Mouse (Mus musculus): Measurements from ENCODE around the gene Copz1.

DNA sequence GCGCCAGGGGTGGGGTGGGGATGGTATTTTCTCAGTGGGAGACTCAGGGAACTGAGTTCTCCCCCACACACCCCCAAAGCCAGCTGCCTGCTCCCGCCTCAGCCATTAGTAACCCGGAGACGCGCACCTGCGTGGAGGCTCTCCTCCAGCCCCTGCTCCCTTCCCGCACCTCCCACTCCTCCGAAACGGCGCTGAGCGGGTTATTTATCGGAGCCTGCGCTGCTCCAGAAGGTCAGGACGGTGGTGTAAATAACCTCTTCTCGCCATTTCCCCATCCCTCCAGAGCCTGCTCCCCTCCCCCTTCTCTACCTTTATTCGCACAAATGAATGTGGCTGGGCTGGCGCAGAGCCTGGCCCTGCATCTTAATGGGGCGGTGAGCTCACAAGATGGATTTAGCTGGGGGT lies 27.6 kb downstream of the Copz1 start:
- TF ChIP-seq MAX (IDR thresholded peaks at IDR 0.05; ENCODE audit: low read length), result no peak
- TF ChIP-seq CTCF (conservative IDR thresholded peaks at IDR 0.05 in 1 of 2, IDR thresholded peaks at IDR 0.05 in 1 of 2; ENCODE audit: low read depth in 2 of 2, low read length in 2 of 2), result no peak
- TF ChIP-seq JUND (conservative IDR thresholded peaks at IDR 0.05; ENCODE audit: low read depth, low read length), result no peak
- TF ChIP-seq MAFK (IDR thresholded peaks at IDR 0.05; ENCODE audit: insufficient replicate concordance, low read length), result no peak
- TF ChIP-seq POLR2A (IDR thresholded peaks at IDR 0.05; ENCODE audit: low read depth, low read length), result no peak
- TF ChIP-seq POLR2AphosphoS2 (IDR thresholded peaks at IDR 0.05; ENCODE audit: low read depth, low read length), result no peak
- no peak for TF ChIP-seq TCF12 (IDR thresholded peaks at IDR 0.05; ENCODE audit: low read depth, low read length)
- TF ChIP-seq ZMIZ1 (IDR thresholded peaks at IDR 0.05; ENCODE audit: low read depth, low read length), result no peak
- no peak for TF ChIP-seq PAX5 (IDR thresholded peaks at IDR 0.05; ENCODE audit: low read length)
